Mouse (Mus musculus) liver, adult 2 months (tissue): ENCODE results near the gene Gpr171.

Experiments
- CTCF ChIP-seq: fragments of 200-500 bp; IDR thresholded peaks from 2 replicates; pipeline ENCODE4 v1.5.1; 2011; ENCODE audit warnings: low read depth, low read length, control low read depth
- POLR2A ChIP-seq: fragments of 200-500 bp; IDR thresholded peaks from 2 replicates; pipeline ENCODE4 v1.6.1; 2011; ENCODE audit warnings: low read length, control low read depth; ENCODE audit not compliant: insufficient read depth; ENCODE audit errors: extremely low read depth

DNA sequence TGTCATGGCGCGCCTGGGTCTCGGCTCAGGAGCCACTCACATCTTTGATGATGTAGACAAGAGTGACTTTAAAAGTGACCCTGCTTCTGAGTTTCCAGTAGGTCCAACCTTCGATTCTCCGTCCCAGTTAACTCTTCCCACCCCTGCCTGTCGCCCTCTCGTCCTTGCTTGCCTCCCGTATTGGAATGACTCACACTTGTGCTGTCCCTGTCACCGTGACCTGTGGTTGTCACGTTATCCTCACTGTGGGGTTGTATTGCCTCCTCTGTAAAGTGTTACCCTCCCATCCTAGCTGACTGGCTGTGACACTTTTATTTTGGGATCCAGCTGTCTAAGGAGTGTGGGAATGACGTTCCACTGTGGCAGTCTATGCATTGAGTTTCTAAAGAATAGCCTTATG lies 8.9 kb downstream of the Gpr171 start:
- no peak for TF ChIP-seq POLR2A
- no peak for TF ChIP-seq CTCF
